Mouse (Mus musculus) adrenal gland (tissue): ENCODE results near the gene Trim67.

Experiments used
- intact Hi-C: fragments of 180-260 bp; cut with DNase I; formaldehyde crosslinking; loops from one replicate; pipeline ENCODE4 v1.15.1; 2025
- long read RNA-seq, 2 experiments: library from polyadenylated mRNA; unstranded; transcript quantifications; one replicate each; pipeline ENCODE4 v2.0.0; 2020; ENCODE audit warnings: borderline replicate concordance in 1 of 2; ENCODE audit not compliant: insufficient replicate concordance in 1 of 2

Gene Trim67
- long read RNA-seq, experiment 1 = 0 reads
- long read RNA-seq, experiment 2 = 0 reads

GRCm38 (mm10) chr8:124792708-124793107, at the start of gene Trim67:
Gene Trim67, plus strand, starts transcription at chr8:124793092.
- intact Hi-C loops = no loop called here

GRCm38 (mm10) chr8:124746661-124747060, 46.2 kb upstream of the Trim67 start:
- intact Hi-C loops = no loop called here

DNA sequence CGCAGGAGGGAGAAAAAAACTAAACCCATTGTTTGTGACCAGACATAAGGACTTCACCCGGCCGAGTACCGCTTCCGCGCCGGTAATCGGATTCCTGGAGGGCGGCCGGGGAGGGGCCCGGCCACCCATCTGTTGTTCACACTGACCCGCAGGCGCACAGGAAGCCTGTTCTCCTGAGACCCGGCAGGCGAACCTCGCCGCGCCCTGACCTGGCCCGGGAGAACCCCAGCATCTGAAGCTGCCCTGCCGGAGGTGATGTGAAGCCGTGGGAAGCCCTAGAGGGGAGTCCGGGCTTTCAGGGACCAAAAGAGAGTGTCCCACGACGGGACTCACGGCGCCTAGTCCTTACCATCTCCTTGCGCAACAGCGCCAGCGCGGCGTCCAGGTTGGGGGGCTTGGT, 41.7 kb upstream of the Trim67 start:
- intact Hi-C loops = no loop called here

DNA sequence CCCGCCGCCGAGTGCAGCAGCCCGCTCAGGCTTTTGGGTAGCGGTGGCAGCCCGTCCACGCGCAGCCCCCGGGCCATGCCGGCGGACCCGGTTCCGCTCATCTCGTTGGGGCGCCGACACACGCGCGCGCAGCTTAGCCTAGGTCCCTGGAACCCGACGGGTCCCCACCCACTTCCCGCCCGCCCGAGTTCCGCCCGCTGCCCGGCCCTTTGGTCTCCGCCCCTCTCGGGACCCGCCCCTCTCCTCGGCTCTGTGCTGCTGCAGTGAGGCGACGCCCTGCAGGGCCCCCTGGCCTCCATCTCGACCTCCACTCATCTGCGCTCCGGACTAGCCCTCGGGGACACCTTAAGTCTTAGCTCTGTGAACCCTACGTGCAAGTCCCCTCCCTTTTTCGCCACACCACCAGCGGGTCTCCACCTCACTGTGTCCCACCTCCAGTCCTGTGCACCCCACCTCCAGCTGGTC, 41.2 kb upstream of the Trim67 start, which contains the start of gene Fam89a:
Gene Fam89a (minus strand): TSS at position 124 of the 465 bp plus-strand sequence.
- intact Hi-C loops = no loop called here

DNA sequence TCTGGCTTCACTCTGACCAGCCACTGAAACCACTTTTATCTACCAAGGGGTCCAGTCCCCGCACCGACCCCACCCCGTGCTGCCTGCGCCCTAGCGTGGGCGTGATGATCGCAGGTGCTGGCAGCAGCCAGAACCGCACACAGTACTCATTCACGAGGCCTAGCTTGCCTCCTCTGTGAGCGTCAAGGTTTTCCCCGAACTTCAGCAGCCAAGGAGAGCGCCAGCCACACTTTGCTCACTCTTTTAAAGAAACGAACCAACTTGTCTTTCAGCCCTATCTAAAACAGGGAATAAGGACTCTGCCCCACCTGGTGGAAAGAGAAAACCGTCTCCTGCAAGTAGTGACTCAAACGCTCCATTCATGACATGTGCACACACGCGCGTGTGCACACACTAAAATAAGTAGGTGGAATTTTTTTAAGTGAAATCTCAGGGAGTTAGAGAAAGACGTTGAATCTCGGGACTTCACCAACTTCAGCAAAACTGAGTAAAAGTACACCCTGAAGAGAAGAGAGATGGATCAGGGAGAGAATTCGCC, 40.5 kb upstream of the Trim67 start:
- intact Hi-C loops = no loop called here

DNA sequence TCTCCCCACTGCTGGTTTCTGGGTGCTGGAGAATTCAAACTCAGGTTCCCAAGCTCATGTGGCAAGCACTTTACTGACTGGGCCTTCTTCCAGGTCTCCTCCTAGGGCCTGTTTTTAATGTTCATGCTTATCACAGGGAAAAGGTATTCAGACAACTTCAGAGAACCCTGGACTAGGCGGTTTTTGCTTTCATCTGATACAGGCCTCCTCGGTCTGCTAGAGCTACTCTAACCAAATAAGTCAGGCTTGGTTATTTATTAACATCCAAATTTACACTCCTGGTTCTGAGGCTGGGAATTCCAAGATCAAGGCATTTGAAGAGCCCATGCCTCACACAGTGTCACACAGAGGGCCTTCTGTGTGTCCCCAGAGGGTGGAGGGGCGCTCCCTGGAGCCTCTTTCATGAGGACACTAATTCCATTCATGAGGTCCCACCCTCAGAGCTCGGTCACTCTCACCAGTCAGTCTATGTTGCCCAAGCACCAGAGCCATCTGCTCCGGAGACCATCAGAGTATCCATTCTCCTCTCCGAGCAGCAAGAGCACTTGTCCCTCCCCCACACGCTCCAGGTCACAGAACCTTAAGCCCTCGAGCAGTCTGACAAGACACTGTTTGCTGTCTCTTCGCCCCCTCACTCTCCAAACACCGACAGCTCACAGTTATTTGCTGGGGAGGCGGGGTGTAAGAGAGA, 38.6 kb upstream of the Trim67 start:
- intact Hi-C loops = no loop called here

GRCm38 (mm10) chr8:124754792-124755190, 38.1 kb upstream of the Trim67 start:
- intact Hi-C loops = no loop called here

- intact Hi-C loops = no loop called here
These were observed 37.4 kb upstream of the Trim67 start for GRCm38 (mm10) chr8:124755481-124755880.

GRCm38 (mm10) chr8:124756153-124756552, 36.7 kb upstream of the Trim67 start:
- intact Hi-C loops = no loop called here

DNA sequence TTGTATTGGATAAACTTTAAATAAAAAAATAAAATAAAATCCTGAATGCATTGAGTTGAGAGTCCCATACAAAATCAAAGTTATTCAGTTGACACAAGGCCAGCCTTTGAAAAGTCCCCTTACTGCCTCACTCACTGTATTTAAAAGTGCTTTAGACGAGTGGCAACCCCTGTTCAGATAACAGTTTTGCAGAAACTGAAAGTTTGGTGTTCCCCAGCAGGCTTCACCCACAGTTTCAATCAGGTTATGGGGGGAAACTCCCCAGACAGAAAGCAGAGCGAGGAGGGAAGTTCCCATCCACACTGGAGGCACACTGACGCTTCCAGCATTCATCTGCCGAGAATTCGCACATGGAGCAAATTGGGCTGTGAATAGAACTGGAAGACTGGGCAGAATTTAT, 36.3 kb upstream of the Trim67 start:
- intact Hi-C loops = no loop called here

DNA sequence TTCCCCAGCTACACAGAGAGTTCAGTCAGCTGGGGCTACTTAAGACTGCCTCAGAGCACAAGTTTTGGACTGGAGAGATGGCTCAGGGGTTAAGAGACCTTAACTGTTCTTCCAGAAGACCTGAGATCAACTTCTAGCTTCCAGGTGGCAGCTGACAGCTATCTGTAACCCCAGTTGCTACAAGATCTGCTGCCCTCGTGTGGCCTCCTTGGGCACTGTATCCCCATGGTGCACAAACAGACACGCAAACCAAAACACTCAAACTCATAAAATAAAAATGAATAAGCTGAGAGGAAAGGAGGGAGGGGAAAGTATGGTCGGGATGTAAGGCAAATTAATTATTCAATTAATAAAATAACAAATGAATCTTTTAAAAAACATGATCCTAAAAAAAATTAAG, 34.3 kb upstream of the Trim67 start:
- intact Hi-C loops = no loop called here

DNA sequence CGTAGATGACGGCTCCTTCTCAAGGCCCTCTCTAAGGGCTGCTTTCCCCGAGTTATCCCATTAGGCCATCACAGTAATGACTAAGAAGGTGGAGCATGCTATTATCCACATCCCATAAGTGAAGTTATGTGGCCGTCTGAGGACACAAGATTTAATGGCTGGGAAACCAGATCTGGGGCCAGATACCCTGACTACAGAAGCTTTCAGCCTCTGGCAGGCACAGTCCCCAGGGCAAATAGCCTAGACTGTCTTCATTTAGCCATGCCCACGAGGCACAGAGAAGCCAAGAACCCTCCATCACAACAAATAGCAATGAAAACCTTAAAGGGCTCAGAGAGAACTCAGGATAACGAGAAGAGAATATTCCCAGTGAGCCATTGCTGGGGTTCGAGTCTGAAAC, 29.8 kb upstream of the Trim67 start:
- intact Hi-C loops = no loop called here

DNA sequence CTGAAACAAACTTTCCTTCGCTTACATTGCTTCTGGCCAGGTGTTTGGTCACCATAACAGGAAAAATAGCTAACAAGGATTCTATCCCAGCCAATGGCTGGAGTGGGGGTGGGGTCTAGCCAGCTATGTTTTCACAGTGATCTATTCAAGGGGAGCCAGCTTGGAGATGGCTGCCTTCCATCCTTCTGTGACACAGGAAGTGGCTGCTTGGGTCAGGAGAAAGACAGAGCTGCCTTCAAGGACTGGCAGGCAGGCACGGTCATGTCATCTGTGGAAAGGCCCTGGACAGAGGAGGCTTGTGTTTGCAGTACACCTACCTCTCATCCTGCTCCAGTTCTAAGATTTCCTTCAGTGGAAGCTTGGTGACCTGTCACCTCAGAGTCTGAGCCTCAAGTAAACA, 20.5 kb upstream of the Trim67 start:
- intact Hi-C loops = no loop called here

GRCm38 (mm10) chr8:124775695-124776094, 17.2 kb upstream of the Trim67 start:
- intact Hi-C loops = no loop called here

GRCm38 (mm10) chr8:124780236-124780635, 12.7 kb upstream of the Trim67 start:
- intact Hi-C loops = no loop called here

DNA sequence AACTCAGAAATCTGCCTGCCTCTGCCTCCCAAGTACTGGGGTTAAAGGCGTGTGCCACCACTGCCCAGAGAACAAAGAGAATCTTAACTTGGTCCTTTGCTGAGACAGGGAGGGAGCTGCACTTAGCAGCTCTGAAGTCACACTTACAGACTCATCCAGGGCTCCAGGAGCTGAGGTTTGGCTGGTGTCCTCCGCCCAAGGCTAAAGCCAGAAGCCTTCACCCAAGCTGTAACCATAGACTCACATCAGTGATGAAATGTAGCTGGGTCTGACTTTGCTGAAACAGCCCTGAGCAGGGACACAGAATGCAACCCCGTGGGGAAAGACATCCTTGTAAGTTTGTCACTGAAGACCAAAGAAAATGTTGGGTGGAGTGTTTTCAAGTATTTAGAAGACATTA, 10.5 kb upstream of the Trim67 start:
- intact Hi-C loops = no loop called here

GRCm38 (mm10) chr8:124783228-124783627, 9.7 kb upstream of the Trim67 start:
- intact Hi-C loops = no loop called here

- intact Hi-C loops = no loop called here
These were observed 8.3 kb upstream of the Trim67 start for GRCm38 (mm10) chr8:124784613-124785012.

- intact Hi-C loops = no loop called here
These were observed 2.2 kb upstream of the Trim67 start for GRCm38 (mm10) chr8:124790676-124791075.

- intact Hi-C loops = no loop called here
These were observed 1.1 kb upstream of the Trim67 start for GRCm38 (mm10) chr8:124791751-124792150.

DNA sequence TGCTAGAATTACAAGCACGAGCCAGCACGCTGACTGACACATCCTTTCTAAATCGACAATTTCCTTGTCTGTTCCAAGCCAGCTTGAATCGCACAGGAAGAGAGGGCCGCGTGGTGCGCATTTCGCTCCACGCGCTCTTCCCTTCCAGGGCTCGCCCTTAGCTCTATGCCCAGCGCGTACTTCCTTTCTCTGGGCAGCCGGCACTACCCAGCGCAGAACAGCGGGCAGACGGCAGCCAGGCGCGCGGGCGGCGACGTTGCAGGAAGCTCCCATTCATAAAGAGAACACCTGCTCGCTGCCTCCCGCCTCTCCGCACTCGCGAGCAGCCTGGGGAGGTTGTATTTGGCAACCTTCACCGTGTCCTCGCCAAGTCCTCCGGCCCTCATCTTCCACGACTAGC, 706 bp upstream of the Trim67 start:
- intact Hi-C loops = no loop called here

- intact Hi-C loops = no loop called here
These were observed 320 bp downstream of the Trim67 start for GRCm38 (mm10) chr8:124793172-124793651.
